Mouse (Mus musculus): ENCODE measurements around the gene Ccdc185. TPM values are rescaled to one million over a fixed set of nuclear protein-coding genes. Genes with fewer than 3 reads are reported as not detected.
A peak's percentile ranks its signal among the peaks of the same experiment; 100 is the strongest.

The Ccdc185 gene
- total RNA-seq, 2 experiments from 2014 or later: not detected

DNA sequence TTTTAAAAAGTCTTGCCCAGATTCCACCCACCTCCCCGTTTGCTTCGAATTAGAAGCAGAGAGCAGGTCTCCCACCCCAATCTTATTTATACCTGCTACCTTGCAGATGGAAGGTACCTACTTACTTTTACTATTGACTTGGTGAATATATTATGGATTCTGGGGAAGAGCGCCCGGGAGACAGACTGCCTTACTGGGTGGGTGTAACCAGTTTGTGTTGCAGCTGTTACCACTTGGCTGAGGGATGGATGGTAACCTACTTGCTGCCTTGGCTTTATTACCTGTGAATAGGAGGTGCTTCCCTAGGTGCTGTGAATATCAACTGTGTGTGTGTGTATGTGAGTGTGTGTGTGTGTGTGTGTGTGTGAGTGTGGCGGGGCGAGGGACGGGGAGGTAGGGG, 26.6 kb upstream of the Ccdc185 start:
- TF ChIP-seq CTCF (IDR thresholded peaks at IDR 0.05): no peak
- no peak overlapping the region for H3K27ac ChIP-seq
- H3K4me3 ChIP-seq: no peak overlapping the region
- DNase-seq: no peak
- intact Hi-C loops (cut with DNase I): no loop called here

DNA sequence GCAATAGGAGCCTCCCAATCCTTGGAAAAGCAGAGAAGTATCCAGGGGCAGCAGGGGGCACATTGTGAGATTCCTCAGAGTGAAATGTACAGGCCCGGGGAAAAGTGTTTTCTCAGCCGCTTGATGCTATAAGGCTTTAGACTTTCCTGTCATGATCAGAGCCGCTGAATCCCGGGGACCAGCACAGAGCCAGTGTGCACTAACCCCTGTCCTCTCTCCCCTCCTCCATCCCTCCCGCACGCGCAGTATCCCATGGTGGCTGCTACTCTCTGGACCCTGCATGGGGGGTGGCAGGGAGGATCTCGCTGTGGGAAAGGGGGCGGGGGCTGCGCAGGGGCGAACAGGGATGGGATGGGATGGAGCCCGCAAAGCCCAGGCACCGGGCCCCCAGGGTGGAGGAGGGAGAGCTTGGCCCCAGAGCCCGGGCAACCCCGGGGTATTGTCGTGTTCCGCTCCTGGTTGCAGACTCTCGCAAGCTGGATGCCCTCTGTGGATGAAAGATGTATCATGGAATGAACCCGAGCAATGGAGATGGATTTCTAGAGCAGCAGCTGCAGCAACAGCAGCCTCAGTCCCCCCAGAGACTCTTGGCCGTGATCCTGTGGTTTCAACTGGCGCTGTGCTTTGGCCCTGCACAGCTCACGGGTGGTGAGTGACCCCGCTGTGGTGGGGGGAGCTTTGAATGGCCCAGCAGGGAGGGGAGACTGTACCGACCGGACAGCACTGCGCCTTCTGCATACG, 15.7 kb upstream of the Ccdc185 start:
- TF ChIP-seq CTCF (IDR thresholded peaks at IDR 0.05): no peak
- no peak overlapping the region for H3K27ac ChIP-seq
- H3K4me3 ChIP-seq: peak overlapping the region; percentile 80
- intact Hi-C loops (cut with DNase I): no loop called here
- no peak for DNase-seq

DNA sequence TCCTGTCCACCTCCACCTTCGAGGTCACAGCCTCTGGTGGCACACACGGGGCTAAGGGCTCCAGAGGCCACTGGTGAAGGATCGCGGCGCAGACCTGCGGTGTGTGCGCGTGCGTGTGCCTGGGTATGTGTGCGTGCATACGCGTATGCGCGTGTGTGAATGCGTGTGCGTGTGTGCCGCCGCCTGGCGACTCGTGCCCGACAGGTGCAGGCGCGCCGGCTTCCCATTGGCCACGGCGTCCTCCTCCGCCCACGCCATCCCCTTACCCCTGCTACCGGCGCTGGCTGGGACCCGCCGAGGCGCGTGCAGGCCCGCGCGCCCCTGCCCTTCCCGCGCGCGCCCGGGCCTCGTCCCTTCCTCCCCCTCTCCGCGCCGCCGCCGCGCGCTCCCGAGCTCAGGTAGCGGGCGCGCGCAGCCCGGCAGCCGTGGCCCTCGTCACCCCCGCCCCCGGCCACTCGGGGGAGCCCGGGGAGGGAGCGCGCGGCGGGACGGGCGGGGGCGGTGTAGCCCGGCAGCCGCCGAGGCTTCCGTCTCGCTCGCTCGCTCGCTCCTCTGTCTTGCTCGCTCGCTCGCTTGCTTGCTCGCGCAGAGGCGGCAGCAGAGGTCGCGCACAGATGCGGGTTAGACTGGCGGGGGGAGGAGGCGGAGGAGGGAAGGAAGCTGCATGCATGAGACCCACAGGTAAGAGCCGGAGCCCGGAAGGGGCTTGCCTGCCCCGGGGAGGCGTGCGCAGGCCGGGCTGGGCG, 14.9 kb upstream of the Ccdc185 start, which contains the start of gene Susd4:
Gene Susd4 (plus strand): TSS at position 145 of the 746 bp plus-strand sequence.
- TF ChIP-seq CTCF (IDR thresholded peaks at IDR 0.05): no peak; the same call in 1 of the 2 replicates
- DNase-seq: peak; percentile 68
- Histone ChIP-seq H3K4me3 (peak within 1 kb of the TSS; percentile 80), H3K27ac (no peak within 1 kb of the TSS)
- intact Hi-C loops (cut with DNase I): no loop called here

DNA sequence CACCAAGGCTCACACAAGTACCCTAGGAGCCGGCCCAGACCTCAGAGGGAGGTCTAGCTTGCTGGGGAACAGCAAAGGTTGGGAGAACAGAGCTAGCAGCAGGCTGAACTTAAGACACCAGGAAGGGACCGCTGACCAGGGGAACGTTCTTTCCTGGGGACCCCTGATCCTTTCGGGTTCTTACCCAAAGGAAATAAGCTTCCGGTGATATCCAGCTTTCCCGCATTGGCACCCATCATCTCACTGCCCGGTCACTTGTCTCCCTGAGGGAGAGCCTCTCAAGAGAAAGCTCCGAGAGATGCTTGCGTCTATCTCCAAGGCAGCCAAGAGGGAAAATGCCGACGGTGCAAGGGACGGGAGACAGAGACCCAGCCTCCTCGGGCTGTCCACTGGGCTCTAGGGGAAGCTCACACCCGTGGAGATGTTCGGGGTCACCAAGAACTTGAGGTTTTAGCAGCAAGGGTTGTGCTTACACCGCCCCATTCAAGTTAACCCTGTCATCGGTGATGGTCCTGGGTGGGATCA, 14.3 kb upstream of the Ccdc185 start:
- no peak for DNase-seq
- H3K4me3 ChIP-seq: peak overlapping the region; percentile 80
- no peak overlapping the region for H3K27ac ChIP-seq
- no peak for TF ChIP-seq CTCF (IDR thresholded peaks at IDR 0.05)
- intact Hi-C loops (cut with DNase I): no loop called here

DNA sequence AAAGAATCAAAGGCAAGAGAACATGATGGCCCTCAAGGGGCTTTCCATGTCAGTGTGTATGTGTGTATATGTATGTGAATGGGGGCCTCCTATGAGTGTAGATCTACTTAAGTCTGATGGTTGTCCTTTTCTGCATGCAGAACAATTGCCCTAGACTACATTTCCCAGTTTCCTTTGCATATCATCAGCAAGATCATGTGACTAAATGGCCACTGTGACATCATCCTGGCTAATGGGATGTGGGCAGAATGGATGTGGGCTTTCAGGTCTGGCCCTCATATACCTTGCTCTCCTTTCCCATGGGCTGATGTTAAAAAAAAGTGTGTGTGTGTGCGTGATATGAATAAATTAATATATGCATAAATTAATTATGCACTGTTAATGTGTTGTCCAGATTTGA, 9.8 kb upstream of the Ccdc185 start:
- intact Hi-C loops (cut with DNase I): no loop called here
- TF ChIP-seq CTCF (IDR thresholded peaks at IDR 0.05): no peak
- Histone ChIP-seq H3K27ac (no peak overlapping the region), H3K4me3 (no peak overlapping the region)
- DNase-seq: no peak

DNA sequence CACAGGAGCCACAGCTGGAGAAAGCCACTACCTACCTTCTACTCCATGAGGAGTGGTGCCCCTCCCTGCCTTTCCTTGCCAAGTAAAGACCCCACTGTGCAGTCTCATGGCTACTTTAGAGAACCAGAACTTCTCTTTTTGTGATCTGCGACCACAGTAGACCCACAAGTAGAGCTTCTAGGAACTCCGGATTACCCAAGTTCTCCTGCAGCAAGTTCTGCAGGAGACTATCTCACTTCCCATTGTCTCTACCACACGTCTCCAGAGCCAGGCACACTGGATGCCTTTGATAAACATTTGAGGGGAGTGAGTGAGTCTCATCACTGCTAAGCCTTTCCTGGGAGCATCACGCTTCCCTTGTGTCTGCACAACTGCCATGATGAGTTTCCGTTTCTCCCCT, 5.9 kb upstream of the Ccdc185 start:
- no peak for TF ChIP-seq CTCF (IDR thresholded peaks at IDR 0.05)
- intact Hi-C loops (cut with DNase I): no loop called here
- H3K27ac ChIP-seq: no peak overlapping the region
- no peak for DNase-seq
- no peak overlapping the region for H3K4me3 ChIP-seq

DNA sequence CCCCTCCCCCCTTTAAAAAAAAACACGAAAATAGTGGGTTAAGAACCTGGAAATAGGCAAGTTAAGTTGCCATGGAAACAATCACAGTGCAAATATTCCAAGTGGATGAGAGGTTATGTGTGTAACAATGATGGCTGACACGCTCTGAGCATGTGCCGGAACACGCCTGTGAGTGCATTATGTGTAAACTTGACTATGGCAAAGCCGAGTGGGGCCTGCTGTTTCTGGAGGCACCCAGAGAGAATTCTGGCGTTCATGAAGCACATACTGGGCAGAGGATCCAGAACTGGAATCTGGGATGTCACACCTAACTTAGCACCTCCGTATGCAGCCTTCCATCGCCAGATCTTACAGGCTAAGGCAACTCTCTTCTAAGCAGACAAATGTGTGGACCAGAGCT, 4.7 kb upstream of the Ccdc185 start:
- no peak overlapping the region for H3K4me3 ChIP-seq
- TF ChIP-seq CTCF (IDR thresholded peaks at IDR 0.05): no peak
- no peak for DNase-seq
- intact Hi-C loops (cut with DNase I): no loop called here
- H3K27ac ChIP-seq: no peak overlapping the region

DNA sequence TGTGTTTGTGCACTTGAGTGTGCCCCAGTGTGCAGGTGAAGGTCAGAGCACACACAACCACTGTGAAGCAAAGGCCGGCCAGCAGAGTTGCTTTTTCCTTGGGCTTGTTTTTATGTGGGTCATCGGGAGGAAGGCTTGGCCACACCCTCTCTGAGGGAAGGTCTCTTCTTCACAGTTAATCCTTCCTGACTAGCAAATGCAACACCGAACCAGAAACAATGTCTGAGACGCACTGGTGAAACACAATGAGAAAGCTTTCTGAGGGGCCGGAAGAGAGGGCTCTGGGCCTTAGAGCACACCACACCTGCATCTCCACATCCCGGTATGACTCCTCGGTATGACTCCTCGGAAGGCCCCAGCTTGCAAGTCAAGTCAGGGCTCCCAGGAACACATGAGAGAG, 2.3 kb upstream of the Ccdc185 start:
- DNase-seq: no peak
- Histone ChIP-seq H3K4me3 (no peak overlapping the region), H3K27ac (no peak overlapping the region)
- intact Hi-C loops (cut with DNase I): no loop called here
- no peak for TF ChIP-seq CTCF (IDR thresholded peaks at IDR 0.05)

DNA sequence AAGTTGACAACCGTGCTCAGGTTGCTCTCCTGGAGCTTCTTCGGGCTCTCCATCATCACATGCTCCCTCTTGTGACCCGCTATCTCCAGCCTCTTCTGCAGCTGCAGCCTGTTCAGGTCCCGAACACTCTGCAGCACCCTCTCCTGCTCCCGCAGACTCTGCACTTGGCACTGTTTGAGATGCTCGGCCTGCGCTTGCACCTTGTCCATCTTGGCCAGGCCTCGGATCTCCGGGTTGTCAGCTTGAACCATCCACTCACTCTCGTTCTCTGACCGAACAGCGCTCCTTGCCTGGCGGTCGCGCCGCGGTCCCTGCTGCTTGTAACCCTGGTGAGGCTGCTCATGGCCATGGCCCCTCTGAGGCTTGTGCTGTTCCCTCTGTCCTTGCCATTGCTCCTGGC, 1.1 kb downstream of the Ccdc185 start:
- Histone ChIP-seq H3K27ac (no peak overlapping the region), H3K4me3 (no peak overlapping the region)
- DNase-seq: no peak
- no peak for TF ChIP-seq CTCF (IDR thresholded peaks at IDR 0.05)
- intact Hi-C loops (cut with DNase I): no loop called here

DNA sequence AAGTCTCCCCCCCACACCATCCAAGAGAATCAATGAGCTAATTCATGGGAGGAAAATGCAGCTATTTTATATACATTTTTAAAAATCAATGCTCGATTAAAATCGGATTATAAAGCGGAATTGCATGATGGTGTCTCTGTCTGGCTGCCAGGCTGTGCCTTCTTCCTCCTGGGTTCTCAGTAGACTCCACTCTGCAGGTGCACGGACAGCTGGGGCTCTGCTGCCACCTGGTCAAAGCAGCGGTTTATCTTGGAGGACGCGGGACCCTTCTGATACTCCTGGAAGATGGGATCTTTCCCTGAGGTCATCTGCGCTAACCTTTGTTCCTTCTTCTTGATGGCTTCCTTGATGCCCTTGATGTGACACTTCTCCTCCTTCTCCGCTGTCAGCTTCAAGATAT, 1.9 kb downstream of the Ccdc185 start:
- no peak overlapping the region for H3K4me3 ChIP-seq
- DNase-seq: no peak
- TF ChIP-seq CTCF (IDR thresholded peaks at IDR 0.05): no peak
- H3K27ac ChIP-seq: no peak overlapping the region
- intact Hi-C loops (cut with DNase I): no loop called here

DNA sequence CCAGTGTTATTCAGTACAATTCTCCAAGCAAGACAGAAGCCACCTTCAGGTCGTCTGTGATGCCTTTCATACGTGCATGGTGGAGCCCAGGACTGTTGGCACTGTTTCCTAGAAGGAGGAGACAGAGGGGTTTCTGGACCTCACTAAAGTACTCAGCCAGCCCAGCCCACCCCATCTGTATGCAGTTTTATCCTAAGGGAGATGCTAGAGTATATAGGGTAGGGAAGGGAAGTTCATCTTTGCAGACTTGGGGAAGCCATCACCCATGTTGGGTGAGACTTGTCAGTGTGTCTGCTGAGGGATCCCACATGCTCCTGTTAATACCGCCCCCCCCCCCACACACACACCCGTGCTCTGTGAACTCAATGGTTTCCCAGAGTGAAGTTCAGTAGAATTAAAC, 13.1 kb downstream of the Ccdc185 start:
- DNase-seq: no peak
- TF ChIP-seq CTCF (IDR thresholded peaks at IDR 0.05): no peak
- H3K27ac ChIP-seq: no peak overlapping the region
- no peak overlapping the region for H3K4me3 ChIP-seq
- intact Hi-C loops (cut with DNase I): no loop called here

DNA sequence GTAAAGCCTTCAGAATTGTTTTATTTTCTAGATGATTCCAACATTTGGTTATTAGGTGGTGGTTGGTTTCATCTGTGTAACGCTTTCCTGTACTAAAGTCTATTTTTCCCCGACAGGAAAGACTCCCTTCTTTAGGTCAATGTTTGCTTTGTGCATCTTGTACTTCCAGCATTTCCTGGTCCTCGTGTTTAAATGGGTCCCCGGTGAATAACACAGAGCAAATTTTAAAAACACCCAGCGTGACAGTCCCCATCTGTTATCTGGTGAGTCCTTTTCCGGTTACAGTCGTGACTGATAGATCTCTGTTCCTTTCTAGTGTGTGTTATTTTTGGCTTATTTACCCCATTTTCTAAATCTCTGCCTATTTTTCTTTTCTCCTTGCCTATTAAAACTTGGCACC, 16.3 kb downstream of the Ccdc185 start:
- DNase-seq: no peak
- intact Hi-C loops (cut with DNase I): no loop called here
- TF ChIP-seq CTCF (IDR thresholded peaks at IDR 0.05): no peak
- Histone ChIP-seq H3K27ac (no peak overlapping the region), H3K4me3 (no peak overlapping the region)

DNA sequence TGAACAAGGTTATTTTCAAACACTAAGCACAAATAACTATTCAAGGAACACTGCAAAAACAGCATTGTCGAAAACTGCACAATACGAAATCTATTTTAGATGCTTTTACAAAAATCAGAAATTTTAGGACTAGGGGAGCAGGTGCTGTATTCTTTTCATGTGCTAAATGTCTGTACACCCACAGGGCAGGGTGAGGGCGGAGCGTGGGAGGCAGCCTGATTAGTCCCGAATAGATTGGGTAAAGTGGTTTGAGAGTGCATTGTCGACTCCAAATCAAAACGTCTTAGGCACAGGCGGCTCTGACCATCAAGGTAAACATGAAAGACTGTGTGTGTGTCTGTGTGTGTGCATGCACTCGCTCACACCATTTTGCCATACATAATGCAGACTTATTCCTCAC, 20.0 kb downstream of the Ccdc185 start:
- intact Hi-C loops (cut with DNase I): no loop called here
- H3K4me3 ChIP-seq: no peak overlapping the region
- DNase-seq: no peak
- TF ChIP-seq CTCF (IDR thresholded peaks at IDR 0.05): no peak
- H3K27ac ChIP-seq: no peak overlapping the region
